Mouse (Mus musculus): ENCODE data around the gene Zfp169.

Gene Zfp169

DNA sequence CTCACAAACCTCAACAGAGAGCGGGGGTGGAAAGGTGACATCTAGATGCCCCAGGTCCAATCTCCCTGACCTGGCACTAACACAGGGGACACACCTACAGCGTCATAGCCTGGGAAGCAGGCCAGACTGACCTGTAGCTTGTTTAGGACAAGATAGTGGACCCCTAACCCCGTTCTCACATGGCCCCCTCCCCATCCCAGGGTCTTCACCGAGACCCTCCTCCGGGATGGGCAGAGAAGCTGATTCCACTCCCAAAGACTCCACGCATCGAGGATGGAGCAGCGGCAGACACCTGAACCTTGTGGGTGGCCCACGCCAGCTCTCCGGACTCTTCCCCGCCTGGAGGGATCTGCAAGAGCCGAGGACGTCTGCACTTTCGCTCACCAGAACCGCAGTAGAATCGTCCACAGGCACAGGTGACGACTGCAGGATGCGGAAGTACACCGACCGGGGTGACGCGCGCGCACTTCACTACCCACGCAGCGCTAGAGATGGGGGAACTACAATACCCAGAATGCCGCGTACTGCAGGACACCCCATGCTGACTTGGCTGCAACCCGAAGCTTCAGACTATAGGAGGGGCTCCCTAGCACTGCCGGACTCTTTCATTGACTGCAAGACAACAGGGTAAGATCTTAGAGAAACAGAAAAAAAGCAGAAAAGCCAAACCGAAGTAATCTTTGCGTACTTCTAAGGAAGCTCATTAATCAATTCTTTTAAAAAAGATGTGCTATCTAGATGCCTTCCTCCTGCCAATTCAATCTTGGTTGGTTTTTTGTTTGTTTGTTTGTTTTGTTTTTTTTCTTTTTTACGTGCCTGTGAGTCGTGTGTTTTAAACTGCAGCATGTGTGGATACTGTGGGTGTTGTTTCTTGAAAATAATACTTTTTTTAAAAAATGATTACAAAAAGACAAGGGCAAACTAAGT, at the start of gene Zfp169, which contains the start of gene A830005F24Rik:
Gene Zfp169 (minus strand): TSS at position 449 of the 927 bp plus-strand sequence.
Gene A830005F24Rik (plus strand): TSS at position 568 of the 927 bp plus-strand sequence.
- peak; percentile 95 for DNase-seq (ENCODE audit: low read depth, low spot score)

GRCm38 (mm10) chr13:48562336-48562735, 49.1 kb upstream of the Zfp169 start:
- DNase-seq (ENCODE audit: low read depth, low spot score) = no peak

DNA sequence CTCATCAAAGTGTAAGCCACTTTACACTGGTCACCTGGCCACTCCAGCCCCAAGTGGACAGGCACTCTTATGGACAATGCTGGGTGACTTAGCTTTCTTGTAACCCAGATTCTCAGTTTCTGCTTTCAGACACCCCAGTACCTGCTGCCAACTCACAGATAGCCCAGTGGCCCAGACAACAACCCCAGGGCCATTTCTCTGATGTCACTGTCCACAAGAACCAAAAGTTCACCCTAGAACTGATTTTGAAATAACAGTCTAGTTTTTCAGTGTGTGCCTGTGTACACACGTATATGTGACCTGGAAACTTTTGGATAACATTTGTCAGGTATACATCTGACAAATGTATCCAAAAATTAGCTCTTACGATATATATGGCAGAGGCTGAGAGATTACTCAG, 48.2 kb upstream of the Zfp169 start:
- no peak for DNase-seq (ENCODE audit: low read depth, low spot score)

DNA sequence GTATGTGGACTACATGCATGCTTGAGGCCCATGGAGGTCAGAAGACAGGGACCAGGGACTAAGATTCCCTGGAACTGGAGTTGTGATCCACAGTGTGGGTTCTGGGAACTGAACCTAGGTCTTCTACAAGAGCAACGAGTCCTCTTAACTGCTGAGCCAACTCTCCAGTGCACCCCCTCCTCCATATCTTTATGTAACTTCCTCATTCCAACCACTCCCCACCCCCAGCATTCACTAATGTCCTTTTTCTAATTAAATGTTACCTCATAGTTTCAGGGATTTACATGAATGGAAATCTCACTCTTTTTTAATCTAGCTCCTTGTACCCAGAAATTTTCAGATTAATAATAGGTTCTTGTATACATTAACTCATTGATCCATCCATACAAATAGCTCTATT, 42.7 kb upstream of the Zfp169 start:
- no peak for DNase-seq (ENCODE audit: low read depth, low spot score)

GRCm38 (mm10) chr13:48554552-48554951, 41.3 kb upstream of the Zfp169 start:
- DNase-seq (ENCODE audit: low read depth, low spot score) = no peak

- DNase-seq (ENCODE audit: low read depth, low spot score) = no peak
Measured at GRCm38 (mm10) chr13:48553511-48553910, 40.3 kb upstream of the Zfp169 start.

DNA sequence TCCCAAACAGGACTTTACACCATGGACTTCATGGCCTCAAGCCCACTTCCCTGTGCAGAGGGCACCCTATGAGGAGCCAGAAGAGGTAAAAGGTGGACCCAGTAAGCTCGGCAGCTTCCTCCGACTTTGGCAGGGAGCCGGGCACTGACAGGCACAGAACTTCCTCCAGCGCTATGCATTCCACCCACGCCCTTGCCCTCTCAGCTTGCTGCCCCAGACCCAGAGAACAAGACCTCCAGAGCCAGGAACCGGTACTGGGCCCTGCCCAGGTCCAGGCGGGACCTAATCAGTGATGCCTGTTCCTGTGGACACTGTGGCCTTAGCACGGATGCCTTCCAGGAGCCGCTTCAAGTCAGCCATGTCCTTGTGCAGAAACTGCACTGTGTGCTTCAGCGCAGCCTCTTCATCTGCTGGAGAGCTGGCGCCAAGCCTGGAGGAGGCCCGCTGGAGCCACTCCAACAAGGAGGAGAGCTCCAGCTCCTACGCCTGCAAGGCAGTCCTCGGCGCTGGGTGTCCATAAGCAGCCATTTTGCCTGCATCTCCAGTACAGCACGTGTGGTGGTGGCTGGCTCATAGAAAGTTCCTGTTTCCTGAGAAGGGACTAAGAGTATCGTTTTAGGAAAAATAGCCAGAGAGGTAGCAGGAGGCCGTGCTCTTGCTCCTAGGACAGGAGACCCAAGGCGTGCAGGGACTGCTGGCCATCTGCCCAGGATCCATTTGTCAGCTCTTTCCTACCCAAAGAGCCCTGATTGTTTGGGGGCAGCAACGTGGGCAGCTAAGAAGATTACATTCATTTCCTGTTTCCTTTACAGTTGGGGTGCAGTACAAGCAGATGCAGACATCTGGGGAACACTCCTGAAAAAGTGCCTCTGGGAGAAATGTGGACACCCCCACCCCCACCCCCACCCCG, 39.2 kb upstream of the Zfp169 start:
- peak; percentile 29 for DNase-seq (ENCODE audit: low read depth, low spot score)

DNA sequence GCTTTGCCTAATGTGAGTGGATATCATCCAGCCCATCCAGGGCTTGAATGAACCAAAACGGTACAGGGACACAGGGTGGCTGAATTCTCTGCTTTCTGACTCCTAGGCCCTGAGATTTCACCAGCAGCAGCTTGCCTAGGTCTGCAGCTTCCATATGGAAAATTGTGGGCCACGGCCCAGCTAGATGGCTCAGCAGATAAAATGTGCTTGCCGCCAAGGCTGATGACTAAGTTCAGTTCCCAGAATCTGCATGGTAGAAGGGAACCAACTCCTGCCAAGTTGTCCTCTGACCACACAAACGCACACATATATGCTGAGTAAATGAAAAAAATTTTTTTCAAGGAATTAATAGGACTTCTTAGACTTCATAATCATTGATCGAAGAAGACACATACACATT, 35.0 kb upstream of the Zfp169 start:
- DNase-seq (ENCODE audit: low read depth, low spot score) = no peak

GRCm38 (mm10) chr13:48547623-48548022, 34.4 kb upstream of the Zfp169 start:
- no peak for DNase-seq (ENCODE audit: low read depth, low spot score)

- DNase-seq (ENCODE audit: low read depth, low spot score) = peak; percentile 99
Measured at GRCm38 (mm10) chr13:48546330-48546917, 33.2 kb upstream of the Zfp169 start.

DNA sequence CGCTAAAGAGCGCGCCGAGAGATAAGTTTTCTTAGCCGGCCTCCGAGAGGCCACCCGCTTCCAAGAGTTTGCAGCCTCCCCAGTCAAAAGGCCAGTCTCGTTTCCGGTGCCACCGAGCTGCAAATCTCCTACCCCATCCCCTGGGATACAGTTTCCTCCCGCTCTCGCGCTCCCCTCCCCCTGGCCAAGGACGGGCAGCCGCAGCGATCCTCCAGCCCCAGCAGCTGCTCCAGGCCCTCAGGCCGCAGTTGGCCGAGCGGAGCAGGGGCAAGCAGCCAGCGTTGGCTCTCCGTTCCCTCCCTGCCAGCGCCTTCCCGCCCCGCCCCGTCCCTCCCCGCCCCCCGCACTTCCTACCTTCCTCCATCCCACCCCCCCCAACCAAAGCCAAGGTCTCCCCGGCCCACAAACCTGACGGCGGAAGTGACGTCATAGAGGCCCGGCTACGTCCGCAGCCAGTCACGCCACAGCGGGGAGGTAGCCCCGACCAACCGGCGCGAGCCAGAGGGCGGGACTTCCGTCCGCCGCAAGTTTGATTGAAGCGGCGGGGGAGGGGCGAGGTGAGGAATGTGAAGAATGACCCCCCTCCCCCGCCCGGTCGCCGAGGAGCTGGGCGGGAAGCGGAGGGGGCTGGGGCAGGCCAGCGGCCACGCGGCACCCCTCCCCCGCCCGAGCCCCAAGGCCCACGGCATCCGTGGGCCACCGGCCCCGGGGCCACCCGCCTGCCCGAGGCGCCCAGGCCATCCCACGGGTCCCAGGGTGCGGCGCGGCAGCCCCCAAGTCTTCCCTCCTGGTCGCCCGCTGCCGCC, 32.4 kb upstream of the Zfp169 start:
- DNase-seq (ENCODE audit: low read depth, low spot score) = peak; percentile 99

- no peak for DNase-seq (ENCODE audit: low read depth, low spot score)
Measured at GRCm38 (mm10) chr13:48544867-48545266, 31.6 kb upstream of the Zfp169 start.

DNA sequence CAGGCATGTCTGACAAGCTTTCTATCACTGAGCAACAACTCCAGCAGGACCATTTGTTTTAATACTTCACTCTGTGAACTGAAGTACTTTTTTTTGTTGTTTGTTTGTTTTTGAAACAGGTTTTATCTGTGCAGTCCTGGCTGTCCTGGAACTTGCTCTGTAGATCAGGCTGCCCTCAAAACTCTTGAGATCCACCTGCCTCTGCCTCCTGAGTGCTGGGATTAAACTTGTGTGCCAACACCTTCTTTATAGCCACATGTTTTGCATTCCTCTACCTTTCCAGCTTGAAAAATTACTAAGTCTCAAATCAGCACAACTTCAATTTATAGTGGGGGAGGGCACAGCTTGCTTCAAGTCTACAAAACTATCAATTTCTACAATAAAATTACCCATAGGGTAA, 31.1 kb upstream of the Zfp169 start:
- no peak for DNase-seq (ENCODE audit: low read depth, low spot score)

DNA sequence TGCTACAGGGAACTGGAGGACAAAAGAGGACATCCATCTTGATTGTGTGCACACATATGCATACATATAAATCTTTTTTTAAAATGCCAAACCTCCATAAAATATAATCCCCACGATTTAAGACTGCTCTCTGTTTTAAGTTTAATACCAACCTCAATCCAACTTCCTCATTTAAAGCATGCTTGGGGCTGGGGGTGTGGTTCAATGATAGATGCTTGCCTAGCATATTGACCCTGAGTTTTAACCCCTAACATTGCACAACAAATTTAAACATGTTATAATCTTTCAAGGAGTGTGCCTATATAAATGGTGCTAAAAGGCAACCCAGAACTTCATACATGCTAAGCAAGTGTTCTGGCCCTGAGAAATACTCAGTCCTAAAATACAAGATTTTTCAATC, 27.2 kb upstream of the Zfp169 start:
- no peak for DNase-seq (ENCODE audit: low read depth, low spot score)

GRCm38 (mm10) chr13:48533441-48533840, 20.2 kb upstream of the Zfp169 start:
- DNase-seq (ENCODE audit: low read depth, low spot score) = no peak

DNA sequence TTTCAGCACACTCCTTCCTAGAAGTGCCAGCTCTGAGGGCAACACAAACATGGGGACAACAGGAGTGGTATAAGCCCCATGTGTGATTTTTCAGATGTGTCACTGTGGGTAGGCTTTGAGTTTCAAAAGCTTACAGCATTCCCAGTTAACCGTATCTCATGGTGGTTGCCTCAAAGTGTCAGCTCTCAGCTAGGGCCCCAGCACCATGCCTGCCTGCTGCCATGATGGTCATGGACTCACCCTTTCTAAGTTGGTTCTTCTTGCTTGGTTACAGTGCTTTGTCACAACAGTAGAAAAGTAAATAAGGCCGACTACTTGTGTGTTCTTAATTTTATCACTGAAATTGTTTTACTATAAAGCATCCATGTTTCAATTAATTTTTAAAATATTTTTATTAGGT, 18.2 kb upstream of the Zfp169 start:
- no peak for DNase-seq (ENCODE audit: low read depth, low spot score)

DNA sequence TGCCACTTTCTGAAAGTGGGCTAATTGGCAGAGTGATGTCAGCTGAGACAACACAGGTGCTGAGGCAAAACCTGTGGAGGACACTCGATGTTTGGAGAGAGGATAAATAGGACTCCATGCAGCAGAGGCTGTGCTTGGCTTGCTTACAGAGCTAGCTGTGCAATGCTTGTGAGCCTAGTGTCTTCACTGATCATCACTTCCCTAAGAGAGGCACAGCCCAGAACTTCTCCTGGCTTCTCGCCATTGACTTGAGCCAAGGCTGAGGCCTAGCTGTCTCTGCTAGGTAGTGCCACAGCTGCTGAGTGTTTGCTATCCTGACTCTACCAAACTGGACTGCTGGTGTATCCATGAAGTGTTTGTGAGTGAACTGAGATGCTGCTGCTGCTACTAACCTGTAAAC, 17.4 kb upstream of the Zfp169 start:
- DNase-seq (ENCODE audit: low read depth, low spot score) = no peak

DNA sequence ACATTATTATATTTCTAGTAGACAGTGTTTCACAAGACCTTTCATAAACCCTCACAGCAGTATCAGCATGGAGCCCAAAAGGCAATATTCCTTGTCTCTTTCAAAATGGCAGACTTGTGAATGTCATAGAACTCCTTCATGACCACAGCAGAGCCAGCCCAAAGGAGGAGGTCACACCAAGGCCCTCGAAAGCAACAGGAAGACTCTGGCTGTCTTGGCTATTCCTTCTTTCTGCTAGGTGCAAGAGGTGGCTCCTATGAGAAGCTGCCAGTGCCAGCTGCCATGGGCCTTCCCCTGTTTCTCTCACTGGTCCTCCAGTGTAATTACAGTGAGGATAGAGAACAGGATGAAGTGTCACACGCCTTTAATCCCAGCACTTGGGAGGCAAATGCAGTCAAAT, 15.8 kb upstream of the Zfp169 start:
- DNase-seq (ENCODE audit: low read depth, low spot score) = no peak

DNA sequence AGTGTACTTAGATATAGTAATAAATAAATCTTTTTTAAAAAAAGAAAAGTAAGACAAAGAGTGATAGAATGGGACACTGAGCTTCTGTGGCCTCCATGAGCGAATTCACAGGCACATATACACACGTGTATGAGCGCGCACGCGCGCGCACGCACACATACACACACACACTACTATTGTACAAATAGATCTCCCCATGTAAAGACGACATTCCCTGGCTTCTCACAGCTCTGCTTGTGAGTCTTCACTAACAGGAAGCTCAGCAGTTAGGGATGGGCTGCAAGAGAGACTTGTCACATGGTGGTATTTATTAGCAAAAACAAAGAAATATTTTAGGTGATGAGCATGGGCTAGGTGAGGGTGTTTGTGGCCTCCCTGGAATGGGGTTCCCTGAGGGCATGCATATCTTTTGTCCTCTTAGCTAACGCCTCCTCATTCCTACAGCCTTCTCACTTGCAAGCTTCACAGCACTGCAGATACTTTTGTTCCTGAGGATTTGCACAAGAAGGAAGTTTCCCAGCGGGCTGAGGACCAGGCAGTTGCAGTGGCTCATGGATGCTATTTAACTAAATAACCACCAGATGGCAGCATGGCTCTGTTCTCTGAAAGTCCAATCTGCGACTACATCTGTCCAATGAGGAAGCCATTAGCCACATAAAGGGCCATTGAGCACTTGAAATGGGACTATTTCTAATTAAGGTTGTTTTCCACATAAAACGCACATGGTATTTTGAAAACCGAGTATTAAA, 15.0 kb upstream of the Zfp169 start:
- DNase-seq (ENCODE audit: low read depth, low spot score) = peak; percentile 74

DNA sequence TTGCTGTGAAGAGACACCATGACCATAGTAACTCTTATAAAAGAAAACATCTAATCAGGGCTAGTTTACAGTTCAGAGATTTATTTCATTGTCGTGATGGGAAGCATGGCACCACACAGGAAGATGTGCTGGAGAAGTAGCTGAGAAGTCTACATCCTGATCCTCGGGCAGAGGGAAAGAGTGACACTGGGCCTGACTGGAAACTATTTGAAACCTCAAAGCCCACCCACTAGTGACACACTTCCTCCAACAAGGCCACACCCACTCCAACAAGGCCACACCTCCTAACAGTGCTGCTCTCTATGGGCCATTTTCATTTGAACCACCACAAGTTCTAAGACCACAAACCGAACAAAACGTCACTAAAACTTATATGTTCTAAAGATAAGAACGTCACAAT, 12.5 kb upstream of the Zfp169 start:
- DNase-seq (ENCODE audit: low read depth, low spot score) = peak; percentile 37

Data from CD4-positive helper T cell, adult 2 months (primary cell).